In genomic region chr7:34672916-34673315, GRCm38 (mm10) we compare ENCODE assay signal across 20 mouse cellular contexts. TPM values are rescaled to one million over a fixed set of nuclear protein-coding genes. Genes with fewer than 3 reads are reported as not detected.
DNase-seq lines count a peak whose midpoint lies in the region; ATAC-seq and TF ChIP-seq lines count a peak whose summit lies in the region.
"Had no signal": no experiment of that assay in that cellular context is flagged by ENCODE, and none has a peak within 500 bp of the region (broad histone marks: within the 10 kb centered on the region; RNA-seq: fewer than 3 reads in every experiment).

No protein-coding gene starts in this region.

- peak; percentile 56 to 70 for DNase-seq in cerebellum, postnatal 14 days
- DNase-seq in cerebellum, adult 9-11 months = no peak
- DNase-seq in midbrain, postnatal 0 days (ENCODE audit: low spot score) = no peak
- DNase-seq in right cerebral cortex, postnatal 4 days = peak; percentile 22
- no peak for DNase-seq in right cerebral cortex, postnatal 10 days (ENCODE audit: low spot score in 2 of 2)
- DNase-seq: adrenal gland, adult 2 months; adrenal gland, postnatal 10 days; adrenal gland, postnatal 25 days; cerebellum, adult 11 months; cerebellum, adult 18-20 months; cerebellum, adult 8-10 months; embryo, embryonic 11 days had no signal

- H3K27me3 ChIP-seq in midbrain, embryonic 12.5 days = peaks cover 42% of the 10 kb centered on the region
- H3K27me3 ChIP-seq in midbrain, postnatal 0 days (ENCODE audit: insufficient read depth, low read length) = peaks cover 19% of the 10 kb centered on the region

- no peak overlapping the region for H3K4me2 ChIP-seq in midbrain, embryonic 12.5 days (replicated peaks)
- H3K4me2 ChIP-seq in midbrain, postnatal 0 days (ENCODE audit: low read depth, low read length, poor library complexity, severe bottlenecking) = no peak overlapping the region
- H3K4me2 ChIP-seq: embryonic facial prominence, embryonic 13.5 days; embryonic facial prominence, embryonic 15.5 days; forebrain, embryonic 12.5 days had no signal

- H3K9ac ChIP-seq in midbrain, embryonic 12.5 days (replicated peaks) = 0 out of 2 replicates have a peak overlapping the region, but pooled peaks have one; percentile 21
- H3K9ac ChIP-seq in midbrain, postnatal 0 days (replicated peaks; ENCODE audit: low read length, poor library complexity, severe bottlenecking) = no peak overlapping the region
- H3K9ac ChIP-seq: embryonic facial prominence, embryonic 13.5 days; embryonic facial prominence, embryonic 15.5 days; forebrain, embryonic 12.5 days had no signal

- no peak for ATAC-seq in midbrain, embryonic 12.5 days (ENCODE audit: low FRiP score, low read depth)
- no peak for ATAC-seq in midbrain, postnatal 0 days (ENCODE audit: low FRiP score)

- H3K27ac ChIP-seq in midbrain, embryonic 12.5 days (replicated peaks) = no peak overlapping the region
- H3K27ac ChIP-seq in midbrain, postnatal 0 days (ENCODE audit: low read depth, low read length) = no peak overlapping the region
- H3K27ac ChIP-seq: embryonic facial prominence, embryonic 13.5 days; embryonic facial prominence, embryonic 15.5 days; forebrain, embryonic 10.5 days; forebrain, embryonic 12.5 days had no signal

- no peaks in the 10 kb centered on the region for H3K36me3 ChIP-seq in midbrain, embryonic 12.5 days
- H3K36me3 ChIP-seq in midbrain, postnatal 0 days (ENCODE audit: insufficient read depth, low read length) = no peaks in the 10 kb centered on the region
- H3K36me3 ChIP-seq: embryonic facial prominence, embryonic 13.5 days; embryonic facial prominence, embryonic 15.5 days; forebrain, embryonic 10.5 days; forebrain, embryonic 12.5 days had no signal

- 75% methylated on average over 4 of the region's 4 CpGs for WGBS in midbrain, embryonic 12.5 days
- 78% methylated on average over 4 of the region's 4 CpGs for WGBS in midbrain, postnatal 0 days

- peaks cover 11% of the 10 kb centered on the region; the same call in 1 of the 2 replicates for H3K4me1 ChIP-seq in midbrain, embryonic 12.5 days
- no peaks in the 10 kb centered on the region for H3K4me1 ChIP-seq in midbrain, postnatal 0 days (ENCODE audit: insufficient read depth, low read length)

- H3K9me3 ChIP-seq in midbrain, embryonic 12.5 days = no peaks in the 10 kb centered on the region
- H3K9me3 ChIP-seq in midbrain, postnatal 0 days (ENCODE audit: low read length) = no peaks in the 10 kb centered on the region
- H3K9me3 ChIP-seq: embryonic facial prominence, embryonic 13.5 days; embryonic facial prominence, embryonic 15.5 days; forebrain, embryonic 10.5 days; forebrain, embryonic 12.5 days had no signal

- no peak for TF ChIP-seq CTCF in midbrain, postnatal 0 days (IDR thresholded peaks at IDR 0.05)

- no peak overlapping the region for H3K4me3 ChIP-seq in midbrain, embryonic 12.5 days
- no peak overlapping the region for H3K4me3 ChIP-seq in midbrain, postnatal 0 days (ENCODE audit: low read depth, low read length)
- H3K4me3 ChIP-seq: embryonic facial prominence, embryonic 13.5 days; embryonic facial prominence, embryonic 15.5 days; erythroblast, embryonic 14.5 days; forebrain, embryonic 10.5 days; forebrain, embryonic 12.5 days had no signal

RNA-seq across cellular contexts. Expression of gene Kctd15, which starts 16.4 kb away (rescaled TPM):
- 35.4 and 35.8 TPM in 2 replicates for polyA plus RNA-seq in midbrain, embryonic 12.5 days (2016; fragmentation: Nextera tagmentation; extraction: Ambion mirVana)
- total RNA-seq in midbrain, postnatal 0 days (2014; rRNA removed) = 61.3 and 69.1 TPM in 2 replicates
- polyA plus RNA-seq in midbrain, postnatal 0 days (2015; fragmentation: Nextera tagmentation; extraction: Ambion mirVana) = 15.0 and 15.7 TPM in 2 replicates
- total RNA-seq: common myeloid progenitor, adult 5-6 weeks; MEL had no signal
- polyA plus RNA-seq: erythroblast, embryonic 14.5 days had no signal

Comparison
In these comparisons a context has a peak if more than half of its experiments do, and no peak if none do; other contexts are left out.
1. DNase-seq: peak in cerebellum, postnatal 14 days (2 of 2) and right cerebral cortex, postnatal 4 days (single experiment); none in cerebellum, adult 9-11 months (single experiment), midbrain, postnatal 0 days (single experiment) and right cerebral cortex, postnatal 10 days (0 of 2).